Mouse (Mus musculus) ES-CJ7 (cell line): ENCODE data around the gene Syn3.

Experiments used
- DNase-seq: peaks from one replicate; pipeline ENCODE4 v3.0.0; 2011; ENCODE audit warnings: low read depth, low spot score

Gene Syn3

DNA sequence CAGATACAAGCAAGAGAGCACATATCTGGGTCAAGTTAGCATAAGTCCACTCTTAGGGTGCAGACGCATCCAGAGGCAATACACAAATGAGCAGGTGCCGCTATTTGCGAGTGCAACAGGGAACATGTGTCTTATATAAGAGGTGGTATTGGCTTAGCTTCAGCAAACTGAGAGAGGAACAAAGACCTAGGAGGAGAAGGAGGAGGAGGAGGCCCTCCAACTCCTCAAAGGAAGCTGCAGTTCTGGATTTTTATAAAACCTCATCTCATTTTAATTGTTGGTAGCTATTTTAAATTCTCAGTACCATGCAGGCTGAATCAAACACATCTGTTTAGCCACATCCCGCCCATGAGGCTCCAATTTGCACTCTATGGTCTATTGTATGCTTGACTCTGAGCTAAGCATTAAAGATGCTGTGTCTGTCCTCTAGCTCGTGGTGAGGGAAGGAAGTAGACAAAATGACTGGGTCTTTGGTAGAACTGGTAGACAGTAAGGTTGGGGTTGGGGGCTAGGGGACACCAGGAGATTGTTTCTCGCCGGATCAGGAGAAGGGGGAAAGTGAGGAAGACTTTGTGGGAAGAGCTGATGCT, 219.0 kb downstream of the Syn3 start:
- no peak for DNase-seq

DNA sequence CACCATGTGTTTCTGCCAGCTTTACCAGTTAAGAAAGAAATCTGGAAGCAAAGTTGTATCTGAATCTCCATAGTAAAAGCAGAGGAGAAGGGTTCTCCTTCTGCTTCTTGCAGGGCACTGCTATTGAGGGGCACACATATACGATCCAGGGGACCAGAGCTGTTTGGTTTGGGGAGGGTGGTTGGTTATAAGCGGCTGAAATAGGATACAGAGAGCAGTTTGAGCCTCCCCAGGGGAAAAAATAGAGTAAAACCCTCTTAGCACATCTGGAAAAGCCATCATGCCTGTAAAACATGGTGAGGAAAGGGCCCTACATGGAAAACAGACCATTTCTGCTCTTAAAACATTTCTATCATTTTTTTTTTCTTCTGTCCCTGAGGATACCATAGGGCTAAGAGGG, 220.2 kb downstream of the Syn3 start:
- DNase-seq = no peak

DNA sequence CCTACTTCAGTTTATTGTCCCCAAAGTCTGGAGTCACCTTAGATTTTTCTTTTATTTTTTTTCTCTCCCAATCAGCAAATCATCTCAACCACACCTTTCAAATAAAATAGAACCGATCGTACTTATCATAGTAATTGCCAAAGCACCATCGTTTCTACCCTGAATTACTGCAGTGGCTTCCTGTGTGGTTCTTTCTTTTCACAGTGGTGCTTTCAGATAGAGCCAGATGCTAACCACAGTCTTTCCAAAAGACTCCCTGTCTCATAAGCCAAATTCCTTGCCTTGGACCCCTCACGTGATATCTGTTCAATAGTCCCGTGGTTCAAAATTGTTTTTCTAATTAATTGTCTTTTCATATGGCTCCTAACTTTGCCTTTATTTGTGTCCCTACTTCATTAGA, 221.4 kb downstream of the Syn3 start:
- no peak for DNase-seq

DNA sequence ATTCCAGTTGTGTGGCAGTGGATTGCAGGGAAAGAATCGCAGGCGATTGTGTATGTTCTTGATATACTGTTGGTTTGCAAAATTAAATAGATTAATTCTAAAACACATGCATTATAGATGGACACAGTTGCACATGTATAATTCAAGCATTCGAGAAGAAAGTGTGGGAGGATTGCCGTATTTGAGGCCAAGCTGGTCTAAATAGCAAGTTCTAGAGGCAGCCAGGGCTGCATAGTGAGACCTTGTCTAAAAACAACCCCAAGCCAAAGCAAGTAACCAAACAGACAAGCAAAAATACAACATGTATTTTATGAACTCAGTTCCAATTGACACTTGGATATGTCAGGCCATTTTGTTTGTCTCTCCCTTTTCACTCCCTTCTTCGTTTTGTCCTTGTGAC, 223.1 kb downstream of the Syn3 start:
- no peak for DNase-seq

- no peak for DNase-seq
Measured at GRCm38 (mm10) chr10:86273410-86274191, 225.1 kb downstream of the Syn3 start.

DNA sequence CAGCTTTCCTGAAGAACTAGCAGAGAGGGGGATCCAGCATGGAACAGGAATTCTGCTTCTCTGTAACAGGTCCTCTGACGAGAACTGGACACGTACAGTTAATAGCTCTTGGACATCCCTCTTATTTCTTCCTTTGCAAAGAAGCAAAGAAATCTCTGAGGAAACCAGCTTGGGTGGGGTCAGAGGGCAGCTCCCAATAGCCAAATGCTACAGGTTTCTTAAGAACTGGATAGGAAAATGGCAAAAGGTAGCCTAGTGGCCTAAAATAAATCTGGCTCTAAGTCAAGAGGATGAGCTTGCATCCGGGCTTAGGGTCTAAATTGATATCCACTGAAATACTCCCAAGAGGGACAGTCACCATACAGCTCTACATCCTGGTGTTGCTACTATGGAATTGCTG, 225.9 kb downstream of the Syn3 start:
- DNase-seq = no peak

DNA sequence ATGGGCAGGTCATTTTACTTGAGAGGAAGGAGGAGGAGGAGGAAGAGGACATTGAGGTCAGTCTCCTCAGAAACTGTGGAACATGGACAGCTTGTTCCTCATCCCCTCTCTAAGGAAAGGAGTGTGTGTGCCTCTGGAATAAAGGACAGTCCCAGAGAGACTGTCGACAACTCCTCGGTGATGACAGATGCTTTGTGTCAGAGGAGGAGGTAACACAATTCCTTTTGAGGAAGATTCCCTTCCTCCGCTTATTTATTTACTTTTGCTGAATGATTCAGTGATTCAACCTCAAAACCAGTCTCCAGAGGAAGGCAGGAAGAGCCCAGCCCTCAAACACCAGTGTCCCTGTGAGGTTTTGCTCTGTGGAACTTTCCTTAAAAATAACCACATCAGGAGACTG, 228.4 kb downstream of the Syn3 start:
- no peak for DNase-seq

DNA sequence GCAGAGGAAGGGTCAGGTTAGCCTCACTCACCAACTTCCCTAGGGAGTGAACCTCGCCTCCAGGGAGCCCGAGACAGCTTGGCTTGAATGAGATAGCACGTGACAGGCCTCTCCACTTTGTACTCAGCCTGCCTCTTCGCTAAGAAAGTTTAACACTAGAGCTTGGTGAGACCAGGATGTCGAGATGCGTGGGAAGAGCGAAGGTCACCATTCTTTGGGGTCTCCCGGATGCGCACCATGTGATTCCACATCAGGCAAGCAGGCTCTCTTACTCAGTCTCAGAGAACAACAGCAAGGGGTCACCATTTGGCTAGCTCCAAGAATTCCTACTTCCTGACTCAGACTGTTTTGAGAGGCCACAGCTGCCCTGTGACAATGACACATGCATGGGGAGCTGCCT, 234.1 kb downstream of the Syn3 start:
- no peak for DNase-seq

DNA sequence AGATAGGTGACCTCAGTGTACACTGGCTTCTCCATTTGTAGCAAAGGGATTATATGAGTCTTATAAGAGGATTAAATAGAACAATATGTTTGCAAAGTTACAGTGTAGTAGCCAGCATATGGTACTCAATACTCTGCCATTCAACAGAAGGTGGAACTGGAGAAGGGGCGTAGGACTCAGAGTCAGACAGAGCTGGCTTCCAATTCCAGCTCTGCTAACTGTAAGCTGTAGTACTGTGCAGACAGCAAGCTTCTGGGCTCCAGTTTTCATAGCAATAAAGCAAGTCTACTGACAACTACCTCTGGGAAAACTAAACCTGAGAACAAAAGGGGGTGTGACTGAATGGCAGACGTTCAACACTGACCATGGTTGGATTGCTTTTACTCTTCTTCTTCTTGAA, 237.0 kb downstream of the Syn3 start:
- DNase-seq = no peak

DNA sequence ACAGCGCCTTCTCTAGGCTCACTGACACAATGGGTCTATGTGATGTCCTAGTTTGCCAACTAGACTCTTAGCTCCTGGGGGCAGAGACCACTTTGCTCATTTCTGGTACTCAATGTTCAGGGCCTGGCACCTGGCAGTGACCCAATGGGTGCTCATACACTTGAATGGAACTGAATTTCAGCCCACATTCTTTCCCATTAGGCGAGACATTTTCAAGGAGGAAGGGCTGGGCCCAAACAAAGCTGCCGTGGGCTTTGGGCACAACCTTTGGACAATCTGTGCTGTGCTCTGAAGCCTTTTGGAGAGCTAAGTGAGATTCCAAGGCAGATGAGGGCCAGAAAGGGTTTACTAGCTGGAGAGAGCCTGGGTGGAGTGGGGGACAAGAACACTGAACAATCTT, 239.7 kb downstream of the Syn3 start:
- DNase-seq = no peak

GRCm38 (mm10) chr10:86258046-86258445, 240.7 kb downstream of the Syn3 start:
- no peak for DNase-seq

DNA sequence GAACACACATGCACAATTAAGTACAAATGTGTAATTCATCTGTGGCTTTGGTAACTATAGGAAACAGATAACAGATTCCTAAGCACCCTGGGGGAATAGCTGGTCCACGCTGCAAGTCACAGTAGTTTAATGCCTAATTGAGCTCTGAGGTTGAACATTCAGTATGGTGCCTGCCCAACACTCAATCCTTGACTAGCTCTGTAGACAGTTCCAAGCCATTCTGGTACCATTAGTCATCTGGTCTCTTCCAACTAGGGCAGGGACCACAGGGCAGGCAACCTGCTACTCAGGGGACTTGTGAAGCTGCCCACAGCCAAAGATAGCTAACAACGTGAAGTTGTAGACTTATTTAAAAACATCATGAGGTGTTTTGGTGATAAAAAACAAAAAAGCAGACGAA, 241.7 kb downstream of the Syn3 start:
- DNase-seq = no peak

- no peak for DNase-seq
Measured at GRCm38 (mm10) chr10:86256221-86256620, 242.5 kb downstream of the Syn3 start.

DNA sequence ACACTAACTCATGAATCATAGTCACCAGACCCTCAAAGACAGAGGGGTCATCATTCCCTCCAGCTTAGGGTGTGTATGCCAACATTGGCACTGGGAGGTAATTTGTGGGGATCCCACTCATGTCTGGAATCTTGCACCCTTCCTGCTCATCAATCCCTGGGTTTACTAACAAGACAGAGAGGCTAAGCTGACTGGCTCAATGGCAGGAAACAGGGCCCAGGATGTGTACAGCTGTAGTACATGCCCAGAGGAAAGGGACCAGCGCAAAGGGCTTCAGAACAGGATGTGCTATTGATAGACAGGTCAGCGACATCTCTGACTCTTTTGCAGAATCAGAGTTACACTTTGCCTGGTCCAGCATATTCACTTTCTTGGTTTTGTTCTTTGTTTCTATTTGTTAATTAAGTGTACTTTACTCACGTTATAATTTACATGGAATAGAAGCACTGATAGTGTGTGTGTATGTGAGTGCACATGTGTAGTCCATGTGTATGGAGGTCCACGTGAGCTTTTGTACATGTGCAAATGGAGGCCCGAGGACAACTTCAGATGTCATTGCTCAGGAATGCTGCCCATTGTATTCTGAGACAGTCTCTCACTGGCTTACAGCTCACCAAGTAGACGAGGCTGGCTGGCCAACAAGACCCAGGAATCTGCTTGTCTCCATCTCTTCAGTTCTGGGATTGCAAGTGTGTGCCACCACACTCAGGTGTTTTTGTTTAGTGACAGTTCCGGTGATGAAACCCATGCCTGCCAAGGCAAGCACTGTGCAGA, 248.4 kb downstream of the Syn3 start:
- DNase-seq = no peak

- DNase-seq = no peak
Measured at GRCm38 (mm10) chr10:86249283-86249682, 249.4 kb downstream of the Syn3 start.

GRCm38 (mm10) chr10:86248807-86249206, 249.9 kb downstream of the Syn3 start:
- DNase-seq = no peak

- DNase-seq = no peak
Measured at GRCm38 (mm10) chr10:86248131-86248740, 250.5 kb downstream of the Syn3 start.

- no peak for DNase-seq
Measured at GRCm38 (mm10) chr10:86245396-86245795, 253.3 kb downstream of the Syn3 start.

DNA sequence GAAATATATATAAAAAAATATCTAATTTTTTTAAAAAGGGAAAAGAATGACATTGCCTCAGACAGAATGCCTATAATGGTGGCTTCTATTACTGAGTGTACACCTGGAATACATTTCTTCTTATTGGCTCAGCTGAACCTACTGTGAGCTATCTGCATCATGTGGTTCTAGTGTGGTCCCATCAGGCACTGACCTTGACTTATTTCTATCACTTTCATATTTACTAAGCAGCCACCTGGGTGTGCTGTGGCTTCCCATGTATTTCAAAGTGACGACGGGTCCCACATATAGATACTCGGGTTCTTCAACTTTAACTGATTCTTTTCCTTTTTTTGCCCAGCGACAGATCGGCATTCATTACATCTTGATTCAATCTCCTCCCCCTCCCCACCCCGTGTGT, 255.2 kb downstream of the Syn3 start:
- no peak for DNase-seq

DNA sequence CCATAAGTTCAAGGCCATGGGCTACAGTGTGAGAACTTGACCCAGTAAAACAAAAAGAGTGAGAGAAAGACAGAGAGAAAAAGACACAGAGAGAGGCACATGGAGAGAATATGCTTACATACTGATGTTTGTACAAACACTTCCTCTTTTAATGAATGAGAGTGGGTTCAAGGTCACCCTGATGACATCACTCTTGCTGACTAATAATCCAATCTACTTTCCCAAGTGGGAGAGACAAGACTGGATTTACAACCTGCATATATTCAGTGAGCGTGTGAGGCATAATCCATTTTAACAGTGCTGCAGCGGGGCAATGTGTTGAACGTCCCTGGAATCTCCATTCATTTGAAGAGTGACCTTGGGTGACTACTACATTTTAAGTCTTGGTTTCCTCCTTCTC, 256.0 kb downstream of the Syn3 start:
- DNase-seq = no peak

- no peak for DNase-seq
Measured at GRCm38 (mm10) chr10:86230006-86230405, 268.7 kb downstream of the Syn3 start.

GRCm38 (mm10) chr10:86225480-86225879, 273.2 kb downstream of the Syn3 start:
- no peak for DNase-seq
